Mouse (Mus musculus) gastrocnemius, postnatal 10 days (tissue): ENCODE data around the gene Trim6. TPM values are rescaled to one million over a fixed set of nuclear protein-coding genes. Genes with fewer than 3 reads are reported as not detected.

Source experiments
- total RNA-seq, 2 experiments: library from RNA; stranded (reverse); gene quantifications; 2 replicates each; pipeline ENCODE4 v1.2.3; 2021

Gene Trim6
- total RNA-seq, 2 experiments from 2014 or later = 0.32 to 0.61 TPM

Other genes with a start within 250 kb of the Trim6 start
- gene Olfr635, start 247.6 kb upstream of the Trim6 start, total RNA-seq = not detected
- gene Olfr638, start 220.0 kb upstream of the Trim6 start, total RNA-seq = not detected
- gene Olfr639, start 201.5 kb upstream of the Trim6 start, total RNA-seq = under 1 TPM; 0.02 to 0.05 TPM
- not detected for gene Olfr640, start 193.2 kb upstream of the Trim6 start, total RNA-seq
- not detected for gene Olfr641, start 183.3 kb upstream of the Trim6 start, total RNA-seq
- gene Olfr642, start 166.1 kb upstream of the Trim6 start, total RNA-seq = not detected
- gene 4930516K23Rik, start 157.3 kb upstream of the Trim6 start, total RNA-seq = not detected
- gene Olfr644, start 146.9 kb upstream of the Trim6 start, total RNA-seq = not detected
- not detected for gene Olfr645, start 133.3 kb upstream of the Trim6 start, total RNA-seq
- not detected for gene Olfr646, start 113.9 kb upstream of the Trim6 start, total RNA-seq
- not detected for gene Ubqln5, start 89.0 kb upstream of the Trim6 start, total RNA-seq
- gene Olfr643, start 81.4 kb upstream of the Trim6 start, total RNA-seq = not detected
- gene Ubqln3, start 75.5 kb upstream of the Trim6 start, total RNA-seq = not detected
- gene Ubqlnl, start 68.2 kb upstream of the Trim6 start, total RNA-seq = not detected
- gene Olfm5, start 54.0 kb upstream of the Trim6 start, total RNA-seq = not detected
- not detected for gene Olfr648, start 35.4 kb upstream of the Trim6 start, total RNA-seq
- gene Olfr649, start 22.8 kb upstream of the Trim6 start, total RNA-seq = not detected
- gene Trim34a, start 25.7 kb downstream of the Trim6 start, total RNA-seq = 1 to 10 TPM; 1.6 to 1.9 TPM
- 1 to 10 TPM in 1 of 2 experiments, under 1 TPM in 1; 0.92 to 1.1 TPM for gene Trim5, start 69.3 kb downstream of the Trim6 start, total RNA-seq
- gene Trim12a, start 96.7 kb downstream of the Trim6 start, total RNA-seq = 1 to 10 TPM; 3.9 to 4.8 TPM
- gene Trim34b, start 110.7 kb downstream of the Trim6 start, total RNA-seq = under 1 TPM in 1 of 2 experiments, not detected in 1; 0.23 TPM
- gene Trim12c, start 134.6 kb downstream of the Trim6 start, total RNA-seq = 1 to 10 TPM; 2.1 to 2.6 TPM
- not detected for gene Trim30b, start 151.1 kb downstream of the Trim6 start, total RNA-seq
- not detected for gene Trim30c, start 182.0 kb downstream of the Trim6 start, total RNA-seq
- 1 to 10 TPM in 1 of 2 experiments, under 1 TPM in 1; 0.82 to 1.3 TPM for gene Trim30a, start 246.4 kb downstream of the Trim6 start, total RNA-seq